In genomic region chr6:133960713-133961112, GRCm38 (mm10) we compare ENCODE assay signal across 8 mouse cellular contexts.
DNase-seq lines count a peak whose midpoint lies in the region; ATAC-seq and TF ChIP-seq lines count a peak whose summit lies in the region.

No protein-coding gene starts in this region.

- DNase-seq in forebrain, embryonic 11.5 days (ENCODE audit: low spot score) = peak; percentile 72
- no peak for DNase-seq in forebrain, embryonic 10.5 days (ENCODE audit: extremely low spot score, low spot score)
- peak; percentile 89 for DNase-seq in brain, embryonic 14.5 days (ENCODE audit: low read depth)
- DNase-seq in hindbrain, embryonic 14.5 days (ENCODE audit: low spot score) = peak; percentile 88
- peak; percentile 66 to 86 for DNase-seq in layer of hippocampus, postnatal 14 days (ENCODE audit: low spot score in 2 of 2)
- peak; percentile 45 for DNase-seq in midbrain, embryonic 10.5 days (ENCODE audit: low spot score)
- DNase-seq in spleen, adult 12 weeks (ENCODE audit: low spot score) = peak; percentile 39

- TF ChIP-seq CTCF in brain, embryonic 14.5 days (IDR thresholded peaks at IDR 0.05; ENCODE audit: borderline replicate concordance, extremely low read depth, insufficient read depth, insufficient read length) = peak; percentile 81

- H3K9ac ChIP-seq in forebrain, embryonic 11.5 days (ENCODE audit: low read length) = no peak overlapping the region
- no peak overlapping the region for H3K9ac ChIP-seq in forebrain, embryonic 15.5 days (replicated peaks)
- H3K9ac ChIP-seq in hindbrain, embryonic 14.5 days = no peak overlapping the region

- TF ChIP-seq POLR2A in brain, embryonic 14.5 days (IDR thresholded peaks at IDR 0.05; ENCODE audit: borderline replicate concordance, extremely low read depth, insufficient read depth, insufficient read length, poor library complexity, severe bottlenecking) = no peak

- no peaks in the 10 kb centered on the region for H3K27me3 ChIP-seq in forebrain, embryonic 11.5 days (ENCODE audit: control insufficient read depth, insufficient read depth, low read length)
- no peaks in the 10 kb centered on the region for H3K27me3 ChIP-seq in forebrain, embryonic 10.5 days (ENCODE audit: poor library complexity, severe bottlenecking)
- H3K27me3 ChIP-seq in forebrain, embryonic 15.5 days = no peaks in the 10 kb centered on the region
- H3K27me3 ChIP-seq in hindbrain, embryonic 14.5 days (ENCODE audit: control insufficient read depth, insufficient read depth, low read length) = no peaks in the 10 kb centered on the region
- H3K27me3 ChIP-seq in midbrain, embryonic 10.5 days (ENCODE audit: low read depth, poor library complexity, severe bottlenecking) = no peaks in the 10 kb centered on the region

- no peaks in the 10 kb centered on the region for H3K4me1 ChIP-seq in forebrain, embryonic 11.5 days (replicated peaks; ENCODE audit: control insufficient read depth, insufficient read depth, low read length)
- no peaks in the 10 kb centered on the region for H3K4me1 ChIP-seq in forebrain, embryonic 10.5 days
- no peaks in the 10 kb centered on the region for H3K4me1 ChIP-seq in forebrain, embryonic 15.5 days
- no peaks in the 10 kb centered on the region for H3K4me1 ChIP-seq in hindbrain, embryonic 14.5 days (replicated peaks; ENCODE audit: control insufficient read depth, insufficient read depth, low read length)
- no peaks in the 10 kb centered on the region for H3K4me1 ChIP-seq in midbrain, embryonic 10.5 days

- no peaks in the 10 kb centered on the region for H3K36me3 ChIP-seq in forebrain, embryonic 11.5 days (ENCODE audit: control insufficient read depth, insufficient read depth, low read length)
- no peaks in the 10 kb centered on the region for H3K36me3 ChIP-seq in forebrain, embryonic 10.5 days (replicated peaks)
- H3K36me3 ChIP-seq in forebrain, embryonic 15.5 days = no peaks in the 10 kb centered on the region
- H3K36me3 ChIP-seq in hindbrain, embryonic 14.5 days (replicated peaks; ENCODE audit: control insufficient read depth, insufficient read depth) = no peaks in the 10 kb centered on the region
- no peaks in the 10 kb centered on the region for H3K36me3 ChIP-seq in midbrain, embryonic 10.5 days

- peak; percentile 56; the same call in 1 of the 2 replicates for ATAC-seq in forebrain, embryonic 11.5 days (replicated peaks; ENCODE audit: low FRiP score)
- ATAC-seq in forebrain, embryonic 15.5 days (replicated peaks) = peak; percentile 70; the same call in 1 of the 2 replicates
- ATAC-seq in hindbrain, embryonic 14.5 days (ENCODE audit: low FRiP score) = 0 out of 2 replicates have a peak, but pooled peaks have one; percentile 62

- no peak overlapping the region for H3K27ac ChIP-seq in forebrain, embryonic 11.5 days (ENCODE audit: low read depth, low read length)
- no peak overlapping the region for H3K27ac ChIP-seq in forebrain, embryonic 10.5 days
- no peak overlapping the region for H3K27ac ChIP-seq in forebrain, embryonic 15.5 days (replicated peaks)
- no peak overlapping the region for H3K27ac ChIP-seq in hindbrain, embryonic 14.5 days
- H3K27ac ChIP-seq in midbrain, embryonic 10.5 days (replicated peaks) = no peak overlapping the region

- H3K9me3 ChIP-seq in forebrain, embryonic 11.5 days (ENCODE audit: control insufficient read depth, low read length) = no peaks in the 10 kb centered on the region
- H3K9me3 ChIP-seq in forebrain, embryonic 10.5 days = no peaks in the 10 kb centered on the region
- H3K9me3 ChIP-seq in forebrain, embryonic 15.5 days = no peaks in the 10 kb centered on the region
- H3K9me3 ChIP-seq in hindbrain, embryonic 14.5 days (ENCODE audit: control insufficient read depth, low read length) = no peaks in the 10 kb centered on the region
- H3K9me3 ChIP-seq in midbrain, embryonic 10.5 days (replicated peaks) = no peaks in the 10 kb centered on the region

- WGBS in forebrain, embryonic 11.5 days = 29% methylated on average over 7 of the region's 7 CpGs
- 32% methylated on average over 7 of the region's 7 CpGs for WGBS in forebrain, embryonic 10.5 days
- 27% methylated on average over 7 of the region's 7 CpGs for WGBS in forebrain, embryonic 15.5 days
- 28% methylated on average over 7 of the region's 7 CpGs for WGBS in hindbrain, embryonic 14.5 days
- 26% methylated on average over 7 of the region's 7 CpGs for WGBS in midbrain, embryonic 10.5 days

- H3K4me2 ChIP-seq in forebrain, embryonic 11.5 days (ENCODE audit: low read depth, low read length, severe bottlenecking) = no peak overlapping the region
- no peak overlapping the region for H3K4me2 ChIP-seq in forebrain, embryonic 15.5 days (replicated peaks)
- no peak overlapping the region for H3K4me2 ChIP-seq in hindbrain, embryonic 14.5 days (replicated peaks)

- no peak overlapping the region for H3K4me3 ChIP-seq in forebrain, embryonic 11.5 days (ENCODE audit: low read depth, low read length)
- H3K4me3 ChIP-seq in forebrain, embryonic 10.5 days = no peak overlapping the region
- H3K4me3 ChIP-seq in forebrain, embryonic 15.5 days = no peak overlapping the region
- no peak overlapping the region for H3K4me3 ChIP-seq in hindbrain, embryonic 14.5 days (replicated peaks; ENCODE audit: low read length)
- H3K4me3 ChIP-seq in midbrain, embryonic 10.5 days = no peak overlapping the region
